ENCODE assay signal across 8 mouse cellular contexts in the genomic region with DNA sequence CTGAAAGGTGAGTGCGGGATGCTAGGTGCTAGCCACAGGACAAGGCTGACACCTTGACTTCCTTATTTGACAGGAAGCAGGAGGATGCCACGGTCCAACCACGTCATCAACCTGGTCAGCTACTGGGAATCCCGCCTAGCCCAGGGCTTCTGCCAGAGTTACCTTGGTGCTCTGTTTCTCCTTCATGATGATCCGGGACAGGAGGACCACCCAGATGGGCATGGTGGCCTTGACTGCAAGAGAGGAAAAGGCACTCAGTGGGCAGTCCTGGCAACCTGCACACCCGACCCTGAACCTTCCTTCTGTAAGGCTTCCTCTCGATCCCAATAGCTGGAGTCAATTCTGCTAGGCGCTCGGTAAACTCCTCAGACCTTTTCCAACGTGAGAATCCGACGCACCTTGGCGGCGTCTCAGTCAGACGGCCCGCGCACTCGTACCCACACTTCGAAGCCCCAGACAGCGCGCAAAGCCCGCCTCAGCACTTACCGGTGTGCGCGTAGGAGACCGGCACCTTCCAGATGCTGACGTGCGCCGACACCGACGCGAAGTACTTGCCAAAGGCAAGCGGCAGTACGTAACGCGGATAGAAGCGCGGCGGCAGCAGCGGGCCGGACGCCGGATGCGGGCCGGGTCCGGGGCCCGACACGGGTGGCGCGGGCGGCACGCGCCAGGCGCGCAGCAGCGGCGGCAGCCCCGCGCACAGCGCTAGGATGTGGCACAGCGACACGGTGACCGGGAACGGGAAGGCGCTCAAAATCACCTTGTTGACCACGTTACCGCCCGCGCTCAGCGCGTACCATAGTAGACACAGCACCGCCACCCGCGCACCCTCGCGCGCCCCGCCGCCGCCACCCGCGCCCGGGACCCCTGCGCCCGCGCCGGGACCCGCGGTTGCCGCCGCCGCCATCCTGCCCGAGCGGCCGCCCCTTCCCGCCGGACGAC. TPM values are rescaled to one million over a fixed set of nuclear protein-coding genes. Genes with fewer than 3 reads are reported as not detected.
DNase-seq lines count a peak whose midpoint lies in the region; ATAC-seq and TF ChIP-seq lines count a peak whose summit lies in the region.

TSS of gene Slc35e1 (minus strand) at position 935 of the 942 bp plus-strand sequence.

- 0 out of 2 replicates have a peak, but pooled peaks have one; percentile 17 for TF ChIP-seq POLR2A in cortical plate, adult 2 months (IDR thresholded peaks at IDR 0.05; ENCODE audit: extremely low read depth, insufficient read depth, low read length)

- H3K4me3 ChIP-seq in cortical plate, adult 2 months (ENCODE audit: insufficient read depth, low read length) = peak within 1 kb of the TSS; percentile 61
- peak within 1 kb of the TSS; percentile 80 for H3K4me3 ChIP-seq in limb, embryonic 11.5 days (ENCODE audit: low read depth, low read length)
- H3K4me3 ChIP-seq in midbrain, embryonic 12.5 days = peak within 1 kb of the TSS; percentile 96

- WGBS in limb, embryonic 11.5 days = under 1% methylated on average over 83 of the region's 98 CpGs
- 1% methylated on average over 82 of the region's 98 CpGs for WGBS in midbrain, embryonic 12.5 days

- peak within 1 kb of the TSS; percentile 88 for H3K4me2 ChIP-seq in limb, embryonic 11.5 days (ENCODE audit: low read depth, severe bottlenecking)
- peak within 1 kb of the TSS; percentile 95 for H3K4me2 ChIP-seq in midbrain, embryonic 12.5 days (replicated peaks)

- no peaks in the 10 kb centered on the region for H3K9me3 ChIP-seq in limb, embryonic 11.5 days (ENCODE audit: control insufficient read depth, low read length)
- H3K9me3 ChIP-seq in midbrain, embryonic 12.5 days = no peaks in the 10 kb centered on the region

- DNase-seq in urinary bladder, adult 2 months (ENCODE audit: low spot score) = no peak
- no peak for DNase-seq in urinary bladder, postnatal 10 days (ENCODE audit: low spot score)
- peak; percentile 58 for DNase-seq in gastrocnemius, postnatal 25 days
- peak; percentile 53 for DNase-seq in limb, embryonic 11.5 days (ENCODE audit: low spot score)
- peak; percentile 7 to 11 for DNase-seq in spleen, postnatal 14 days (ENCODE audit: low spot score in 2 of 2)

- H3K27ac ChIP-seq in cortical plate, adult 2 months (ENCODE audit: insufficient read depth, low read length) = peak within 1 kb of the TSS; percentile 42; the same call in 1 of the 2 replicates
- H3K27ac ChIP-seq in limb, embryonic 11.5 days (replicated peaks; ENCODE audit: low read depth, low read length) = peak within 1 kb of the TSS; percentile 18; the same call in 1 of the 2 replicates
- peak within 1 kb of the TSS; percentile 63 for H3K27ac ChIP-seq in midbrain, embryonic 12.5 days (replicated peaks)

- peaks cover 16% of the 10 kb centered on the region; the same call in 1 of the 2 replicates for H3K36me3 ChIP-seq in limb, embryonic 11.5 days (ENCODE audit: control insufficient read depth, insufficient read depth, low read length)
- H3K36me3 ChIP-seq in midbrain, embryonic 12.5 days = peaks cover 44% of the 10 kb centered on the region

- TF ChIP-seq CTCF in cortical plate, adult 2 months (IDR thresholded peaks at IDR 0.05; ENCODE audit: extremely low read depth, insufficient read depth, low read length) = no peak

- H3K9ac ChIP-seq in limb, embryonic 11.5 days (ENCODE audit: low read length) = peak within 1 kb of the TSS; percentile 80
- H3K9ac ChIP-seq in midbrain, embryonic 12.5 days (replicated peaks) = peak within 1 kb of the TSS; percentile 81

- no peaks in the 10 kb centered on the region for H3K27me3 ChIP-seq in limb, embryonic 11.5 days (ENCODE audit: control insufficient read depth, insufficient read depth, low read length)
- H3K27me3 ChIP-seq in midbrain, embryonic 12.5 days = no peaks in the 10 kb centered on the region

- ATAC-seq in inflammation-experienced regulatory T-cells, adult 6 months = peak; percentile 30
- peak; percentile 11 for ATAC-seq in limb, embryonic 11.5 days (ENCODE audit: insufficient number of reproducible peaks, low FRiP score, low TSS enrichment, low read depth)
- ATAC-seq in midbrain, embryonic 12.5 days (ENCODE audit: low FRiP score, low read depth) = peak; percentile 17; the same call in 1 of the 2 replicates

- peaks cover 4% of the 10 kb centered on the region for H3K4me1 ChIP-seq in cortical plate, adult 2 months (ENCODE audit: control insufficient read depth, insufficient read depth, low read length)
- H3K4me1 ChIP-seq in limb, embryonic 11.5 days (ENCODE audit: control insufficient read depth, insufficient read depth, low read length) = peaks cover 9% of the 10 kb centered on the region; the same call in 1 of the 2 replicates
- H3K4me1 ChIP-seq in midbrain, embryonic 12.5 days = peaks cover 31% of the 10 kb centered on the region

RNA-seq across cellular contexts. Expression of gene Slc35e1, which starts in this region (rescaled TPM):
- 21.4 and 22.2 TPM in 2 replicates for polyA plus RNA-seq in urinary bladder, adult 2 months (2012; rRNA removed)
- 35.9 and 37.0 TPM in 2 replicates for polyA plus RNA-seq in cortical plate, adult 2 months (2012; rRNA removed)
- total RNA-seq in gastrocnemius, postnatal 25 days (2021) = 10 to 100 TPM; 36.6 to 43.0 TPM
- polyA plus RNA-seq in inflammation-experienced regulatory T-cells, adult 6 months (2017; shearing (Covaris generic)) = 1 to 10 TPM; 6.7 to 8.4 (median 7.7) TPM
- 16.9 and 19.2 TPM in 2 replicates for polyA plus RNA-seq in limb, embryonic 11.5 days (2014; fragmentation: Nextera tagmentation; extraction: Ambion mirVana)
- 23.0 and 24.3 TPM in 2 replicates for polyA plus RNA-seq in midbrain, embryonic 12.5 days (2016; fragmentation: Nextera tagmentation; extraction: Ambion mirVana)

Comparison
In these comparisons a context has a peak if more than half of its experiments do, and no peak if none do; other contexts are left out.
1. DNase-seq: peak in gastrocnemius, postnatal 25 days (single experiment), limb, embryonic 11.5 days (single experiment) and spleen, postnatal 14 days (2 of 2); none in urinary bladder, adult 2 months (single experiment) and urinary bladder, postnatal 10 days (single experiment).
2. Peak in every context shown above with its lines, with median percentiles within 50 percentile points of each other: H3K27ac ChIP-seq, H3K4me3 ChIP-seq and ATAC-seq.